In the genomic region with DNA sequence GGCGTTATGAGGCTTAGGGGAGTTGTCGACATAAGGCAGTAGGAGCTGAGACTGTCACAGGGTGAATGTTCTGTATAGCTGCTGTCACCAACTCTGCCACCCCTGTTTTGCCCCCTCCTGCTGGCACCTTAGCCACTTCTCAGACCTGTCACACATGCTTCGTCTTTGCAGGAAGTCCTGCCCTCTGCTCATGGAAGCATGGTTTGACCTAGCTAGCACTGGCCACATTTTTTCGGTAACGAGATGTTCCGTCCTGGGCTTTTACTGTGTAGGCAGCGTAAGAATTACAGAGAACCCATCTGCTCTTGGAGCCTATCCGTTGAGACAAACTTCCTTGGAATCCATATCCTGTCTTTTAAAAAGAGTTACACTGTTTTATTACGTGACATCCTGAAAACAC, we compare ENCODE assay signal across 19 mouse cellular contexts.
DNase-seq lines count a peak whose midpoint lies in the region; ATAC-seq and TF ChIP-seq lines count a peak whose summit lies in the region.
"Had no signal": no experiment of that assay in that cellular context is flagged by ENCODE, and none has a peak within 500 bp of the region (broad histone marks: within the 10 kb centered on the region; RNA-seq: fewer than 3 reads in every experiment).

No protein-coding gene starts in this region.

- no peak overlapping the region for H3K4me3 ChIP-seq in forebrain, embryonic 10.5 days
- no peak overlapping the region for H3K4me3 ChIP-seq in forebrain, embryonic 12.5 days (replicated peaks)
- no peak overlapping the region for H3K4me3 ChIP-seq in intestine, embryonic 16.5 days (ENCODE audit: low read length)
- H3K4me3 ChIP-seq in intestine, postnatal 0 days (ENCODE audit: low read depth, low read length) = no peak overlapping the region
- H3K4me3 ChIP-seq in cortical plate, adult 2 months (ENCODE audit: insufficient read depth, low read length) = no peak overlapping the region
- H3K4me3 ChIP-seq: forebrain, embryonic 13.5 days; hindbrain, embryonic 15.5 days had no signal

- no peak for TF ChIP-seq POLR2A in cortical plate, adult 2 months (IDR thresholded peaks at IDR 0.05; ENCODE audit: extremely low read depth, insufficient read depth, low read length)

- no peak for TF ChIP-seq CTCF in intestine, postnatal 0 days (IDR thresholded peaks at IDR 0.05; ENCODE audit: low read depth)
- TF ChIP-seq CTCF in cortical plate, adult 2 months (IDR thresholded peaks at IDR 0.05; ENCODE audit: extremely low read depth, insufficient read depth, low read length) = no peak

- H3K9ac ChIP-seq in forebrain, embryonic 12.5 days = no peak overlapping the region
- no peak overlapping the region for H3K9ac ChIP-seq in intestine, embryonic 16.5 days (ENCODE audit: low read depth, low read length)
- no peak overlapping the region for H3K9ac ChIP-seq in intestine, postnatal 0 days (ENCODE audit: low read depth, low read length)
- H3K9ac ChIP-seq: forebrain, embryonic 13.5 days; hindbrain, embryonic 15.5 days had no signal

- H3K27me3 ChIP-seq in forebrain, embryonic 10.5 days (ENCODE audit: poor library complexity, severe bottlenecking) = no peaks in the 10 kb centered on the region
- no peaks in the 10 kb centered on the region for H3K27me3 ChIP-seq in forebrain, embryonic 12.5 days
- H3K27me3 ChIP-seq in intestine, embryonic 16.5 days (replicated peaks; ENCODE audit: control insufficient read depth, insufficient read depth, low read length) = no peaks in the 10 kb centered on the region
- H3K27me3 ChIP-seq in intestine, postnatal 0 days (replicated peaks; ENCODE audit: control insufficient read depth, insufficient read depth, low read length) = no peaks in the 10 kb centered on the region
- H3K27me3 ChIP-seq: CH12.LX; forebrain, embryonic 13.5 days; hindbrain, embryonic 15.5 days had no signal

- 88% methylated on average over 9 of the region's 9 CpGs for WGBS in forebrain, embryonic 10.5 days
- 88% methylated on average over 9 of the region's 9 CpGs for WGBS in forebrain, embryonic 12.5 days
- 66% methylated on average over 9 of the region's 9 CpGs for whole genome bisulfite sequencing in intestine, embryonic 16.5 days
- 77% methylated on average over 9 of the region's 9 CpGs for WGBS in intestine, postnatal 0 days

- 0 out of 2 replicates have a peak overlapping the region, but pooled peaks have one; percentile 8 for H3K27ac ChIP-seq in forebrain, embryonic 10.5 days
- no peak overlapping the region for H3K27ac ChIP-seq in forebrain, embryonic 12.5 days
- peak overlapping the region; percentile 54 for H3K27ac ChIP-seq in intestine, embryonic 16.5 days (ENCODE audit: low read length)
- H3K27ac ChIP-seq in intestine, postnatal 0 days (ENCODE audit: low read depth, low read length) = no peak overlapping the region
- H3K27ac ChIP-seq in cortical plate, adult 2 months (ENCODE audit: insufficient read depth, low read length) = peak overlapping the region; percentile 15; the same call in 1 of the 2 replicates
- H3K27ac ChIP-seq: forebrain, embryonic 13.5 days; hindbrain, embryonic 15.5 days had no signal

- ATAC-seq in forebrain, embryonic 12.5 days (ENCODE audit: low FRiP score) = no peak
- ATAC-seq in intestine, embryonic 16.5 days = no peak
- no peak for ATAC-seq in intestine, postnatal 0 days
- ATAC-seq: forebrain, embryonic 13.5 days had no signal

- peaks cover 10% of the 10 kb centered on the region; the same call in 1 of the 2 replicates for H3K9me3 ChIP-seq in forebrain, embryonic 10.5 days
- peaks cover 5% of the 10 kb centered on the region; the same call in 1 of the 2 replicates for H3K9me3 ChIP-seq in forebrain, embryonic 12.5 days
- H3K9me3 ChIP-seq in intestine, embryonic 16.5 days (ENCODE audit: control insufficient read depth, low read length) = no peaks in the 10 kb centered on the region
- H3K9me3 ChIP-seq in intestine, postnatal 0 days (ENCODE audit: control insufficient read depth) = no peaks in the 10 kb centered on the region
- H3K9me3 ChIP-seq: forebrain, embryonic 13.5 days; hindbrain, embryonic 15.5 days had no signal

- no peak for DNase-seq in forebrain, embryonic 10.5 days (ENCODE audit: extremely low spot score, low spot score)
- peak; percentile 22 to 33 for DNase-seq in left cerebral cortex, postnatal 36 days (ENCODE audit: low spot score in 2 of 2)
- no peak for DNase-seq in left cerebral cortex, postnatal 25 days (ENCODE audit: low spot score in 2 of 2)
- no peak for DNase-seq in liver
- DNase-seq: adrenal gland, postnatal 10 days; cerebellum, adult 2 months; kidney, postnatal 14 days; lung, postnatal 36 days; right cerebral cortex, adult 18-20 months; thymus, postnatal 36 days had no signal

- intact Hi-C loops in left cerebral cortex, postnatal 36 days (cut with DNase I) = no loop called here
- intact Hi-C loops in left cerebral cortex, postnatal 25 days (cut with DNase I) = loop anchor here (5.0 kb wide), 1 partner anchor 40 kb away; no protein-coding TSS in a partner anchor

- peaks cover 48% of the 10 kb centered on the region for H3K4me1 ChIP-seq in forebrain, embryonic 10.5 days
- peaks cover 27% of the 10 kb centered on the region for H3K4me1 ChIP-seq in forebrain, embryonic 12.5 days
- H3K4me1 ChIP-seq in intestine, embryonic 16.5 days (ENCODE audit: control insufficient read depth, insufficient read depth, low read length) = peaks cover 48% of the 10 kb centered on the region
- H3K4me1 ChIP-seq in intestine, postnatal 0 days (replicated peaks; ENCODE audit: control insufficient read depth, insufficient read depth, low read length) = peaks cover 14% of the 10 kb centered on the region
- H3K4me1 ChIP-seq in cortical plate, adult 2 months (ENCODE audit: control insufficient read depth, insufficient read depth, low read length) = peaks cover 8% of the 10 kb centered on the region

- no peak overlapping the region for H3K4me2 ChIP-seq in forebrain, embryonic 12.5 days
- no peak overlapping the region for H3K4me2 ChIP-seq in intestine, embryonic 16.5 days (ENCODE audit: low read depth, low read length)
- no peak overlapping the region for H3K4me2 ChIP-seq in intestine, postnatal 0 days (replicated peaks; ENCODE audit: low read depth)
- H3K4me2 ChIP-seq: forebrain, embryonic 13.5 days; heart, embryonic 11.5 days; hindbrain, embryonic 15.5 days; midbrain, embryonic 11.5 days had no signal

- peaks cover 34% of the 10 kb centered on the region for H3K36me3 ChIP-seq in forebrain, embryonic 10.5 days (replicated peaks)
- H3K36me3 ChIP-seq in forebrain, embryonic 12.5 days (replicated peaks) = 0 out of 2 replicates have a peak, but pooled peaks cover 3% of the 10 kb centered on the region
- H3K36me3 ChIP-seq in intestine, embryonic 16.5 days (ENCODE audit: control insufficient read depth, insufficient read depth, low read length) = no peaks in the 10 kb centered on the region
- H3K36me3 ChIP-seq in intestine, postnatal 0 days (ENCODE audit: control insufficient read depth, insufficient read depth) = peaks cover 13% of the 10 kb centered on the region

Comparison
In these comparisons a context has a peak if more than half of its experiments do, and no peak if none do; other contexts are left out.
1. DNase-seq: peak in left cerebral cortex, postnatal 36 days (2 of 2); none in forebrain, embryonic 10.5 days (single experiment), left cerebral cortex, postnatal 25 days (0 of 2) and liver (single experiment).
2. H3K27ac ChIP-seq: peak in forebrain, embryonic 10.5 days (single experiment), intestine, embryonic 16.5 days (single experiment) and cortical plate, adult 2 months (single experiment); none in forebrain, embryonic 12.5 days (single experiment) and intestine, postnatal 0 days (single experiment).